Mouse (Mus musculus): ENCODE measurements around the gene Homer2.

Gene Homer2

DNA sequence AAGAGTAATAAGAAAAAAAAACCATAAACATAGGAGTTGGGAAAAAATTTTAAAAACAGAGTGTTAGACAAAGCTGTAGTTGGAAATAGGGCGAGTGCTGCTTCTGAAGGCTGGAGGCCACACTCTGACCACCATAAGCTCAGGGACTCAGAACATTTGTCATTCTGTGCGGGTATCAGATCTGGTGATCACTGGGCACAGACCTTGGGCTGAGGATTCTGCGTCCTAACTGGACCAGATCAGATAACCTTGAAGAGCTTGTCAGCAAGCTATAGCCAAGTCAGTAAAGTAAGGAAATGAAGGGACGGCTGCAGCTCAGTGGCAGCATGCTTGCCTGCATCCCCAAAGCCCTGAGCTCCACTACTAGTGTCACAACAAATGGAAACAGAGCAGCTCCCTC is 2.8 kb upstream of the Homer2 start:
- CTCF ChIA-PET, result interaction anchor here in 1 of 4 experiments (1.6 kb wide), 1 partner anchor 83 kb away, joined by 3 read pairs; no protein-coding TSS in a partner anchor
- POLR2A ChIA-PET, result interaction anchor here in 1 of 4 experiments (1.3 kb wide), 1 partner anchor 53 kb away, joined by 3 read pairs; the partner anchor contains the start of gene Ramac

DNA sequence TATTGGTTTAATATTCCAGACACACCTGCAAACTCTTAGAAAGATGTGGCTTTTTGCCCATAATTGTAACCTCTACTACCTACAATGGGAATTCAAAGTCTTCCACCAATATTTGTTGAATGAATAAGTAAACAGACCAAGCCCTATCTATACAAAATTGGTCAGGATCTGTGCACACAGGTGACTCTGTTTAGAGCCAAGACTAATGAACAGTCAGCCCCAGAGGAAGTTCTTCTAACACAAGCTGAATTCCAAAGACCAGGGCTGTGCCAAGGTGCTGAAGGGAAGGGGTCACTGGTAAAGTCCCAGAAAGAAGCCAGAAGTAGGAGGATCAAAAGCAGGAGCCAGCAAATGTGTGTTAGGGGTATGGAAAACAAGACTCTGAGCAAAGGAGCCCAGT is 838 bp upstream of the Homer2 start:
- ChIA-PET CTCF (no interaction called here), POLR2A (interaction anchor here in 1 of 4 experiments (1.0 kb wide), 1 partner anchor 54 kb away, joined by 4 read pairs; no protein-coding TSS in a partner anchor)

DNA sequence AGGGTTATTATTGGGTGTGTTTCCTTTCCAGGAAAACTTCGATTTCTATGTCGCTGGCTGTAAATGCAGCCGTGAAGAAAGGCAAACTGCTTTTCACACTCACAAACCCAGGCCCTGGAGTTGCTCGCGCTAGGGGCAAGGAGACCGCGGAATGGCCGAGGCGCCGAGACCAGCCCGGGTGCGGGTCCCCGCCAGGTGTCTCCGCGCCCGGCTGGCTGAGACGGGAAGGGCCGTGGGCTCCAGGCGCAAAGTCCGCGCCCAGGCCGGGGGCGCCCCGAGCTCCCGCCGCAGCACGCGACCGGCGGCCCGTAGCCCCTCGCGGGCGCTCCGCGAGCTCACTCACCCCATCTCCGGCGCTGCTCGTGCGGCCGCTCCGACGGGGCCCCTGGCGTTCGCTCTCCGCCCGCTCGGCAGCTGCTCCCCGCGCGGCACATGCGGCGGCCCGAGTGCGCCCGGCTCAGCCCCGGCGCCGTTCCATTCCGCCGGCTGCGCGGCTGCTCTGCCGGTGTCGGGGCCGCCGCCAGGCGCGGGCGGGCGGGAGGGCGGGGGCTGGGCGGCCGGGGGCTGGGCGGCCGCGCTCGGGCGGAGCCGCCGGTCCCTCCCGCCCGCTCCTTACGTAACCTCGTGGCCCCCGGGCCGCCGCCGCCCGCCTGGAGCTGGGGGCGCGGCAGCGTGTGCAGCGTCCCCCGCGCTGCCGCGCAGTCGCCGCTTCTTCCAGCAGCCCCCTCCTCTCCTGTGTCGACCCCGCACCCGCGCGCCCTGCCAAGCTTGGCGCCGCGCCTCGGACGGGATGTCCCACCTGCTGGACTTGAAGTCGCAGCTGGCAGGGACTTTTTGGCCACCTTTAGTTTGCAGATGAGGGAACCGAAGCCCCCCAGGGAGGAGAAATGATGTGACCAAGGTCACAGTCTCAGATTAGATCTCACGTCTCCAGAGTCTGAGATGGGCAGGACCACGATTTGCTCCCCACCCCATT is 623 bp downstream of the Homer2 start:
- POLR2A ChIA-PET, result interaction anchor here in 2 of 4 experiments (1.2 to 1.8 kb wide), 6 partner anchors 14 to 495 kb away, joined by 3 to 7 read pairs (median 5); partner anchors contain the start of genes Ramac (in 1 of the 2) and Rps17 (in 1 of the 2)
- CTCF ChIA-PET, result no interaction called here

DNA sequence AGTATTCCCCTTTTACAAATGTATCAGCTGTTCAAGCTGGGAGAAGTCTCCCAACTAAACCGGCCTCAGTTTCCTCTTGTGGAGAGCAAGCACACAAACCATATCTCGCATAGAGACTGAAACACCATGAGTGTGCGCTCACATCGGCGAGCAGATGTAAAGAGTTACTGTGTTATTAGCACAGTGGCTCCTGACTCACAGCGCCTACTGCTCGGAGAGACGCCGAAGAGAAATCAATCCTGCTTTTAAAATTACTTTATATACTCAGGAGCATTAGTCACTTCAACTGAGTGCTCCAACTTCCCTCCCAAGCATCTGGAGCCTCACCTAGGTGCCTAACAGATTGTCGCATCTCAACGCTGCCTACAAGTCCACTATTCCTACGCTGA is 1.3 kb downstream of the Homer2 start:
- ChIA-PET POLR2A (interaction anchor here in 2 of 4 experiments (1.2 to 2.4 kb wide), 8 partner anchors 11 to 494 kb away, joined by 3 to 14 read pairs (median 5); partner anchors contain the start of gene Ramac (in 1 of the 2)), CTCF (no interaction called here)

DNA sequence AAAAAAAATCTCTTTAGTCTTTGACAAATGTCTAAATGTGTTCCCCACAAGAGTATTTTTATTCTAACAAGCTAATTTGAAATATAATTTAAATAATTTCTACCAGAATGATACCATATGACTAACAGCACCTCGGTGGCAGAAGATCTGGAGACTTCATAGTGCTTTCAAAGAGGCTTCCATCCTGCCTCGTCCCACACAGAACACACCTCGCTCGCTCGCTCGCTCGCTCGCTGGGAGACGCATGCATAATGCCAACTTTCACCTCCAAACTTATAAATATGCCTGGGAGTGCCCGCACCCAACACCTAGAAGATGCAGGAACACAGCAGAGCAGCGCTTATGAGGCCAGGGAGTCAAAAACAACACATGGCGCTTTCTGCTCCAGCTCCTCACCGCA is 9.0 kb downstream of the Homer2 start:
- ChIA-PET POLR2A (interaction anchor here in 1 of 4 experiments (0.6 kb wide), 1 partner anchor 10 kb away, joined by 3 read pairs; no protein-coding TSS in a partner anchor), CTCF (no interaction called here)

DNA sequence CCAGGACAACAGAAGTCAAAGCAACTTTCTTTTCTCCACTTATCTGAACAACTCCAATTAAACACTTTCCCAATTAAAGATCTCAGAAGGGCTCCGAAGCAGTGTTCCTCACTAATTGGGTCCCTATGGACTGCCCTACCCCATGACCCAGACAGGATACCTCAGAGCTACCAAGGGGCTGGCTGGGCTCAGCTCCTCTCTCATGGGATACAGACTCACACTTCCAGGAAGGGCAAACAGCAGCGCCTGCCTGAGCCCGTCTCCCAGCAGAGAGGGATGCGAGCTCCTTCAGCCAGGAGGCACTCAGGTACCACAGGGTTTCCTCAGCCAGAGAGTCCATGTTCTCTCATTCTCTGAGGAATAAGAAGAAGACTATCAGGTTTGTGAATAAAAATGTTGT is 9.4 kb downstream of the Homer2 start:
- ChIA-PET CTCF (interaction anchor here in 1 of 4 experiments (0.5 kb wide), 1 partner anchor 249 kb away, joined by 3 read pairs; no protein-coding TSS in a partner anchor), POLR2A (interaction anchor here in 1 of 4 experiments (0.6 kb wide), 1 partner anchor 11 kb away, joined by 3 read pairs; no protein-coding TSS in a partner anchor)

DNA sequence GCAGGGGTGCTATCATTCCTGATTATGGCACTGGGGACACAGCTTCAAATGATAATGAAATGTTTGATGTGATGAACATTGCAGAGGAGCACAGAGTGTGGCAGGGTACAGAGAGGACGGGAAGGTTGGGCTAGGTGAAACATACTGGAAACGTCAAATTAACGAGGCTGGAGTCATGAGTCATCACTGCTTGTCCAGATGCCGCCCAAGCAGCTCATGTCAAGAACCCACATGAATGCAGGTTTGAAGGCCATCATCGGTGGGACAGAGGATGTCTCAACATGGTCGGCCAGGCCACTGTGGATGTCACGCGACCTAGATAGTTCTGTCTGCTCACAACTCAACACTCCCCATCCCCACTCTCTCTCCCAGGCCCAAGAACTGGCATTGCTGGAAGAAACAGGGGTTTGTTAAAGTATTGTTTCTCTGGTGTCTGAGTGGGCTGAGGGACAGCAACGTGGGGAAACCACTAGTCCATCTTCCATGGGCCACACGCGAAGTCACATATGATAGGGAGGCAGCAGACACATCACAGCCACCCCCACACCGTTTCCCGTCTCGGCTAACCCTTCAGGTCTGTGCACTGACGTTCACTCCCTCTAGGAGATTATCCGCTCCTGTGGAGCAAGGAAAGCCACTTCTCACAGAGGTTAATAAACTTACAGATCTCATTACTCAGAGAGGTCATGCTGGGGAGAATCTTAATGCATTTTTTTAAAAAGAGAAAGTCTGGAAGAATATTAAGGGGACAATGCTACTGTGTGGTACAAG is 11.4 kb downstream of the Homer2 start:
- ChIA-PET CTCF (no interaction called here), POLR2A (no interaction called here)

DNA sequence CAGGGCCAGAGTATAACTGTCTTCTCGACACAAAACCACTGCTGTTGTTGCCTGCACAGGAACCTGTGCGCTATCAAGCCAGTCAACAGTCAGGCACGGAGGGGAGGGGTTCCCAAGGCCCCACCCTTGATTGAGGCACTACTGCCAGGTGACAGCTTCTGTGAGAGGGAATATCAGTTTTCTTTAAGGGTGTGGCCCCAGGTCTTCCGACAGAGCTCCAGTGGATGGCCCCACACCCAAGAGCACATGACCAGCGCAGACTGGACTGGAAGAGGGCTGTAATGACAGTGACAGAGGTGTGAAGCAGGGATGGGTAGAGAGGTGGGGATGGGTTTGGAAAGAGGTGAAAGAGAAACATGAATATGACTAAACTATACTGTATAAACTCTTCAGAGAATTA is 16.3 kb downstream of the Homer2 start:
- POLR2A ChIA-PET, result interaction anchor here in 3 of 4 experiments (0.6 to 2.1 kb wide), 8 partner anchors 14 to 236 kb away, joined by 3 to 10 read pairs (median 6); partner anchors contain the start of genes Cpeb1 (in 1 of the 3), Homer2 (in 1 of the 3) and Ramac (in 1 of the 3)
- CTCF ChIA-PET, result interaction anchor here in 1 of 4 experiments (0.6 kb wide), 1 partner anchor 53 kb away, joined by 3 read pairs; no protein-coding TSS in a partner anchor

DNA sequence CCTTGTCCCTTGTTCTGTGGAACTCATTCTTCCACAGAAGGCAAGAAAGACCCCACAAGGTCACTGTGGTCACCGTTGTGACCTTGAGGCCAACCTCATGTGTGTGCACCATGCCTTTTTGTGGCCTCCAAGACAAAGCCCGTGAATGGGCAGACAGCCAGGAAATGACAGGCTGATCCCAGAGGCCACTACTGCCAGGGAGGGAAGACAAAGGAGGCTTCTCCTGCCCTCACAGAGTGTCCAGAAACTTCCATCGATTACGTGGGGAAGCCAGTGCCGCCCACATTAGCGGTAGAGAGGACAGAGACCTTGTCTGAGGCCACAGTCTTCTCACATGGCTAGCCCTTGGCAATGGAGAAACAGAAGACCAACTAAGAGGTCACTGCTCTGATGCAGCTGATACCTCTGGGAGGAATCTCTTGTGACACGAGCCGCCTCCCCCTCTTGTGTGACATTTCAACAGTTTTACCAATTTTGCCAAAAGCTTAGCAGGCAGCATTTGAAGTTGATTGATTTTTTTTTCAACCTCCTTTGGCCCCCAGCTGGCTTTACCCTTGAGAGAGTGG is 18.1 kb downstream of the Homer2 start:
- POLR2A ChIA-PET, result interaction anchor here in 3 of 4 experiments (0.6 to 1.4 kb wide), 4 partner anchors 28 to 396 kb away, joined by 3 to 4 read pairs (median 4); partner anchors contain the start of gene Ramac (in 1 of the 3)

DNA sequence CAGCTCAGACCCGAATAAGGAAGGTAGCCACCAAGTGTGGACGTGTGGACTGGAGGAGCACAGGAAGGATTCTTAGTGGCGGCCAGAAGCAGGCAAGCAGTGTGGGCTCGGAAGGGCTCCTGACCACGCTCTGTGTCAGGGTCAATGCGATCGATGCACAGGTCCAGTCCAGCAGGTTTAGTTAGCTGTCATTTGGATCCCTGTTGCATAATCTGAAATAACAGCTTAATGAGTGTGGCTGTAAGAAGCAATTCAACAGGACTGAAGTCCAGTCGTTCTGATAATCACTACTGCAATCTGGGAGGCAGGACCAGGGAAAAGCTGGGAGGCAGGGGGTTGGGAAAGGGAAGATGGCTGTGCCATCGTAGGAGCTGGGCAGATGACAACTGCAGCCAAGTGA is 18.9 kb downstream of the Homer2 start:
- CTCF ChIA-PET, result no interaction called here
- POLR2A ChIA-PET, result interaction anchor here in 1 of 4 experiments (1.4 kb wide), 1 partner anchor 34 kb away, joined by 4 read pairs; no protein-coding TSS in a partner anchor

More for the DNA sequence above, 18.1 kb downstream of the Homer2 start:
- CTCF ChIA-PET, result no interaction called here

DNA sequence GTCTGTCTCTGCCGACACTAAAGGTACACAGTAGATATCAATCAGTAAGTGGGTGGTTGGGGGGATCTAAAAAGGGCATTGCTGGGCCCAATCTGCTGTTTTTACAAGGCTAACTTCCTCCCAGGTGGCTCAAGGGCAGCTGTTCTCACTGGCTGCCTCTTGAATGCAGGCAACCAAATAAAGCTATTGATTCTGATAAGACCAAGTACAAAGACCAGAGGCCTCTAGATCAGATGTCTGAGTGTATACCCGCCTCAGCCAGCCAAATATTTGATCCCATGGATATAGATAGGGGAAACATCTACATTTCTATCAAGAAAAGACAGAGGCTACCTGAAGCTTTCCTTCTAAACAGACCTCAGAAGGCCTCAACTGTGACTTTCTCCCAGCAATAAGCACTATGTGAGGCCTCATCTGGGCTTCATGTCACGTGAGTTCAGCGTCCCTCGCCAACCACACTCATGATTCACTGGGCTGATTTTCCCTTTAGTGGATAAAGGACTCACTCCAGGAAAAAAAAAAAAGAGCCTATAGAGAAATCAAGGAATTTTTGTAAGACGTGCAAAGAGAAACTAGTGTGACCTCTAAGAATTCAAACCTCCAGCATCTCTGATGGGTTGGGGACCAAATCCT is 19.5 kb downstream of the Homer2 start:
- POLR2A ChIA-PET, result interaction anchor here in 1 of 4 experiments (0.7 kb wide), 1 partner anchor 569 kb away, joined by 3 read pairs; no protein-coding TSS in a partner anchor
- CTCF ChIA-PET, result no interaction called here

DNA sequence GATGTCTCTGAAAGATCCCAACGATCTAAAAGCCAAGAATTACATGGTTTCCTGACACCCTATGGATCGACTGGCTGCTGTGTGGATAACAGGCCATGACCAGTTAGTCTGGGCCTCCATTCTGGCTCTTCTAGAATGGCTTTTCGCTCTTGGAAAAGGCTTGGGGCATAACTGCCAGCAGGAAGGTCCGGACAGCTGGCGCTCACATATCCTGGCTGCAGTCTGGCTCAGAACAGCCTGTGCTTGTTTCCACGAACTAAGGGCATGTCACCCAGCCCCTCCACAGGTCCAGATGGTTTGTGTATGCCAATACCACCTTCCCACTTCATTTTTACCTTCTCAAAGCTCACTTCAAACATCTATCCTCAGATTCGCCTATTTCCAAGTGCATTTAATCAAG is 22.0 kb downstream of the Homer2 start:
- ChIA-PET CTCF (interaction anchor here in 2 of 4 experiments (0.6 kb wide), 2 partner anchors 91 to 1763 kb away, joined by 3 to 15 read pairs; no protein-coding TSS in a partner anchor), POLR2A (interaction anchor here in 1 of 4 experiments (1.2 kb wide), 1 partner anchor 10 kb away, joined by 4 read pairs; no protein-coding TSS in a partner anchor)

DNA sequence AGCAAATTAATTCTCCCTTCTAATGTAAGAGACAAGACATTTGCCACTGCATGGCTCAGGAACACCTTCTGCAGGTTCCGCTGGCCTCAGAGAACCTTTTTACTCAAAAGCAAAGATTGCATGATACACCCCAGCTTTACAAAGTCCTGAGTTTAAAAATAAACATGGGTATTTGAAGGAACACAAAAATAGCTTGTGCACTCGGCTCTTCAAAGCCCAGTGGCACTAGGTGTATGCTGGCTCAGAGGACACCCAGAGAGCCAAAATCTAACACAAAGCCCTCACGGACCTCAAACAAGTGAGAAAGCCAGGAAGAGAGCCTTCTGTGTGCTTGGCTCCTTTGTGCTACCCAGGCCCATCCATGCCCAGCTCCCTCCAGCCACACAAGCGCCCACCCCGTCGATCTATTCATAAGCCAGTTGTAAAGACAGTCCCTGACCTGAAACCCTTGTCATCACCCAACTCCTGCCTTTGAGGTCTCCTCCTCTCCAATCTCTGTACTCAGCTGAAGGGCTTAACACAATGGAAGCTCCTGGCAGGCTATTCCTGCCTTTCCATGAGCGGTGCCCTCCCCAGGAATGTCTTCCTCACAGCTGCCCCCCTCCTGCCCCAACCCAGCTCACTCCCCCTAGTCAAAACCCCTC is 23.4 kb downstream of the Homer2 start:
- ChIA-PET POLR2A (interaction anchor here in 1 of 4 experiments (0.9 kb wide), 1 partner anchor 69 kb away, joined by 3 read pairs; no protein-coding TSS in a partner anchor), CTCF (no interaction called here)

DNA sequence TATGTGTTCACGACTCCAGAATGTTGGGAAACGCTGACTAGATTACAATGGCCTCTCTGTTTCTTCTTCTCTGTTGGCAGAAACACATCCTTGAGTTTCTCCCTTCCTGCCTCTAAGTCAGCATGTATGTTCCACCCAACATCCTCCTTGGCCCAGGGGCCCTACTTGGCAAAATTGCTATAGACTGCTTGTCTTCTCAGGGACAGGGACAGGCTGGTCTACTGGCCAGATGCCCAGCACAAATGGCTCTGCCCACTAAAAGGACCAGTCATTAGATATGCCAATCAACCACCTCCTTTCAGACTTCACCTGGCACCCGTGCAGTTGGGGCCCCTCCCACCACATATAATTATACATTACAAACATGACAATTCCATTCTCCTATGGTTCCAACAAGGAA is 25.9 kb downstream of the Homer2 start:
- ChIA-PET CTCF (no interaction called here), POLR2A (no interaction called here)

DNA sequence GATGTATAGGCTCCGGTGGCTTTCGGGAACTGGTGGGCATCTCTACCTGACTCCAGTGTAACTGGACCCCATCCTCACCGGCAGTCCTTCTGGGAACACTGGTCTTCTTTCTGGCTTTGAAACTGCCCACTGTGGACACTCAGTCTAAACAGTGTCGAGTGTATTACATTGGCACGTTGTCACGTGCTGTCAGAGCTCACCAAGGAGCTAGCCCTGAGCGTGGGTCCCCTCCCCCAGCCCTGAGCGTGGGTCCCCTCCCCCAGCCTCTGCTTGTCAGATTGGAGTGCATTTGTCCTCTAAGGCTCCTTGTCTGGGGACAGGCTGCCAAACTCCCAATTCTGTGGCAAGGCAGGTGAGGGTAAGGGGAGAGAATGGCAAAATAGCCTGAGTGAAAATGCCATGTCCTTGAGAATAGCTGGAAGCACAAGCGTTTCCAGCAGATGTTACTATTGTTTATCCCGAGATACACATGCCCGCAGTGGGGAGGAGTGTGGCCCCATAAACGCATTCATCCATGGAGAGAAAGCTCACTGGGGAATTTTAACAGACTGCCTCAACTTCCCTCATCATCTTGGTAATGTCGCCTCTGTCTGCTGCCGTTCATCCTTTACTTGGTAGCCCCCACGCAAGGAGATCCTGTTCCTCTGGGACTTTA is 33.8 kb downstream of the Homer2 start:
- CTCF ChIA-PET, result no interaction called here
- POLR2A ChIA-PET, result interaction anchor here in 2 of 4 experiments (0.6 to 0.8 kb wide), 2 partner anchors 10 to 40 kb away, joined by 3 read pairs; no protein-coding TSS in a partner anchor

DNA sequence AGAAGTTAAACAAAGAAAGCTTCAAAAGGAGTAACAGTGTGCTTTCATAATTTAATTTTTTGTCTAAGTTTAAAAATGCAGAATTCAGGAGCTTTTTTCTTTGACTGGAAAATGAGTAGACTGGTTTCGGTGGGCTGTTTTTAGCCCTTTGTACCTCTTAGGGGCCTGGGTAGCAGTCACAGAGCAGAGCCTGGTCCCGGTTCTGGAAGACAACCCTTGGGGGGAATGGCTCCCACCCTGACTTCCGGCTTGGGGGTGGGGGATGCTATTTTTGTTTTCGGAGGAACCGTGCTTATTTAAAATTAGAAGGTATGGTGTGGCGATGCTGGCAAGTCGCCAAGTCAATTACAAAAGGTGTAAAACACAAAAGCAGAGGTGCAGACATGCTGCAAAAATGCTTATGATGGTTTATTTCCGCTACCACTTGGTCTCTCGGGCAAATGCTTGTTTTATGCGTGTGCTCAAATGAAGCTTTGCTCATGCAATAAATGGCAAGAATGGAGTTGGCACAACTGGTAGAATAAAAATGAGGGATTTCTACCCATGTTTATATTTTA is 34.5 kb downstream of the Homer2 start:
- ChIA-PET POLR2A (interaction anchor here in 2 of 4 experiments (0.6 to 1.3 kb wide), 3 partner anchors 9 to 13 kb away, joined by 3 to 8 read pairs (median 3); no protein-coding TSS in a partner anchor), CTCF (no interaction called here)

DNA sequence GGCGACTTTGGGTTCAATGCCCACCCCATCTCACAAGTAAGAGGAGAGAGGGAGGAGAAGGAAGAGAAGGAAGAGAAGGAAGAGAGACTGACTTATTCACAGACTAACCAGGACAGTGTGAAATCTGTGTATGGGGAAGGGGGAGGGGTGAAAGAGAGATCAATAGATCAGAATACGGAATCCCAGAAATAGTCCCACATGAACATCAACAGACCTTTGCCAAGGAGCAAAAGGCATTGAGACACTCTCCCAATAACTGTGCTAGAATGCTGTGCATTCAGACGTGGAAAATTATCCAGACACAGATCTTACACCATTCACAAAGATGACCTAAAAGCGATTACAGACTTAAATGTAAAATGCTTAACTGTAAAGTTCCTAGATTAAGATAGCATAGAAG is 40.2 kb downstream of the Homer2 start:
- POLR2A ChIA-PET, result no interaction called here
- CTCF ChIA-PET, result no interaction called here

Data from embryonic stem cell, embryonic (primary cell).